Mouse (Mus musculus) CD4-positive naive resting alpha-beta T cell, adult 57 days (primary cell): ENCODE data around the gene Kyat1. TPM values are rescaled to one million over a fixed set of nuclear protein-coding genes. Genes with fewer than 3 reads are reported as not detected.

Source experiments
- total RNA-seq: library from RNA; stranded (reverse); gene quantifications from one replicate; pipeline ENCODE4 v1.2.4, GENCODE M21; 2023

Gene Kyat1
- 12.3 TPM for total RNA-seq

DNA sequence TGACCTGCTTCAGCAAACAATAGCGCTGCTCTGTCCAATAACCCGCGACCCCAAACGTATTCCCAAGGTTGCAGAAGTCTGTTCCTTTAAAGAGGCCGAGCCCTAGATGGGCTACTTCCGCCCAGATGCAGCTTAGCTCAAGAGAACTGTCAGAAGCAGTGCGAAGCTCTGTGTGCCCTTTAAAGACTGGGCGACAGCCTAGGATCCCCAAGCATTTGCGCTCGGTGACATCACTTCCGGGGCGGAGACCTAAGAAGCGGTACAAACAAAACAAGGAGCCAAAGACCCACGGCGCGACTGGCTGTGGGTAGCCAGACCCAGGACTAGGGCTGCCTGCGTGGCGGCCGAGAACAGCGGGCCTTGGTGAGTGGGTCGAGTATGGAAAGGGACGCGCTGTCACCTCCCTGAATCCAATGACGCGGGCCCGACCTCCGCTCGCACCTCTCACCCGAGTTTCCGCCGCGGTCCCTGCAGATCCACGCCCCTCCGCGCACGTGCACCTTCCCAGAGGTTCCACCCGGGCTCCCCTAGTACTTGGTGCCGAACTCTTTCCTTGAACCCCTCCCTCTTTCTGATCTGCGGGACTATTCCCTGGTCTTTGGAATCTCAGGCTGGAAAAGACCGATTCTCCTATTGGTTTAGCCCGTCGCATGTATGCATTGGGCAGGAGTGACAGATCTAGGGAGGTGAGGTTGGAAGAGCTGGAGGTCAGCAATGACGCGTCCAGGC, at the start of gene Kyat1:
TSS of gene Kyat1 (minus strand) at position 219 of the 729 bp plus-strand sequence.

GRCm38 (mm10) chr2:30240267-30240666, 34.6 kb upstream of the Kyat1 start, which contains the start of gene Gm28035:
TSS of gene Gm28035 (plus strand) at chr2:30240567.

GRCm38 (mm10) chr2:30237199-30237880, 31.7 kb upstream of the Kyat1 start, which contains the start of gene Lrrc8a:
TSS of gene Lrrc8a (plus strand) at chr2:30237715.

DNA sequence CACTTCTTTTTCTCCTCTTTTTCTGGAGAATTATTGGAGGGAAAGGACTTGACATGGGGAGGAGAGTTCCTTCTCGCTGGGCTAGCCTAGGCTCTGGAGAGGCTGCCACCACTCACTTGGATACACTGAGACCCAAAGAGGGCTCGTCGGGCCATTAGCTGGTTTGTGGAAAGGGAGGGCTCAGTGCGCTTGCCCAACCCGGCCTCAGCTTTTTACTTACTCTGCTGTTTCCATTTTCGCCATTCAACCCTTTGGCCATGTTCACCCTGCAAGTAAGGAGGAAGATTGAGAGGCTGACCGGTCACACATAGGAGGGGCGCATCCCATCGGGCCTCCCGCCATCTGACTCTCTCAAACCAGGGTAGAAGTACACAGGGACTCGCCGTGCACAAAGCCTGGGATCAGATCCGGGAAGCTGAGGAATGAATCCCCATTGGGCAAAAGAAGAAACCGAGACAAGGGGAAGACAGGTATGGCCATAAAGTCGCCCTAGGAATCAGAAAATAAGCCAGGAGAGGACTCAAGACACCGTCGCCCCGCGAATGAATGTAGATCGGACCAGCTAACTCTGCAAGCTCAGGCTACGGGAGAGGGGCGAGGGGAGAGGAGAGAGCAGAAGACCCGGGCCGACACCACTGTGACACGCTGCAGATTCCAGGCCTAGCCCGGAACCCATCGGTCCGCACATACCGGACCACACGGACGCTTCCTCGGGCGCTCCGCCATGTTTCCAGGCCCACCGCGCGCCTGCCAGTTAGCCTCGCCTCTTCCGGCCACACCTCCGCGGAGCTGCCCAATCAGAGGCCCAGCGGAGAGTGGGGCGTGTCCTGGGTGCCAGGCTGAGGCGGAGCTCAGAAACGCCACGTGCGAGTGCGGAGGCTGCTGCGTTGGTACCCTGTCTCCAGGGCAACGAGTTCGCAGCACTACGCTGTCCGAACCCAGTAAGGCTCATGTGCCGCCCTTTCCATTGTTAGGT, 27.7 kb downstream of the Kyat1 start, which contains the start of gene Spout1:
TSS of gene Spout1 (minus strand) at position 760 of the 976 bp plus-strand sequence.

DNA sequence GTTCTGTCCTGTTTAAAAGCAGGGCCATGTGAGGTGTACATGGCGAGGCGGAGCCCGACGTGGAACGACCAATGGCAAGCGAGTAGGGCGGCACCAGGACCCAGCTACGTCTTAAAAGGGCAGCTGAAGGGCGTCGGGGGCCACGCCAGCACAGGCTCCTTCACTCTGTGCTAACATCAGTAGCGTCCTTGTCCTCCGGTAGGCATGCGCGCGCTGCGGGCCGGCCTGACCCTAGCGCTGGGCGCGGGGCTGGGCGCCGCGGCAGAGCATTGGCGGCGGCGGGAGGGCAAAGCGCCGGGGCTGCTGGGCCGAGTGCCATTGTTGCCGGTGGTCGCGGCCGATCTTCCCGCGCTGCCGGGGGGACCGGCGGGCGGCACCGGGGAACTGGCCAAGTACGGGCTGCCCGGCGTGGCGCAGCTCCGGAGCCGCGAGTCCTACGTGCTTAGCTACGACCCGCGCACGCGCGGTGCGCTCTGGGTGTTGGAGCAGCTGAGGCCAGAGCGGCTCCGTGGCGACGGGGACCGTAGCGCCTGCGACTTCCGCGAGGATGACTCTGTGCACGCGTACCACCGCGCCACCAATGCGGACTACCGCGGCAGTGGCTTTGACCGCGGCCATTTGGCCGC, 34.2 kb downstream of the Kyat1 start, which contains the start of gene Endog:
TSS of gene Endog (plus strand) at position 123 of the 626 bp plus-strand sequence.

Other genes with a start within 250 kb of the Kyat1 start
- 311 TPM for gene Sptan1, start 240.3 kb downstream of the Kyat1 start, total RNA-seq
- gene Wdr34, start 157.0 kb downstream of the Kyat1 start, total RNA-seq = 0.33 TPM
- 229 TPM for gene Set, start 148.5 kb downstream of the Kyat1 start, total RNA-seq
- gene Pkn3, start 128.2 kb downstream of the Kyat1 start, total RNA-seq = 1.5 TPM
- gene Zdhhc12, start 112.2 kb downstream of the Kyat1 start, total RNA-seq = 15.4 TPM
- 81.1 TPM for gene Zer1, start 81.3 kb downstream of the Kyat1 start, total RNA-seq
- 34.4 TPM for gene Tbc1d13, start 72.1 kb downstream of the Kyat1 start, total RNA-seq
- 17.1 TPM for gene Endog, start 34.4 kb downstream of the Kyat1 start, total RNA-seq
- gene Spout1, start 27.4 kb downstream of the Kyat1 start, total RNA-seq = 18.8 TPM
- gene Lrrc8a, start 31.9 kb upstream of the Kyat1 start, total RNA-seq = 68.0 TPM
- 7.8 TPM for gene Gm28035, start 34.7 kb upstream of the Kyat1 start, total RNA-seq
- gene Phyhd1, start 60.4 kb upstream of the Kyat1 start, total RNA-seq = 16.5 TPM
- not detected for gene Gm28038, start 75.2 kb upstream of the Kyat1 start, total RNA-seq
- gene Dolk, start 80.5 kb upstream of the Kyat1 start, total RNA-seq = 11.0 TPM
- 55.5 TPM for gene Nup188, start 80.5 kb upstream of the Kyat1 start, total RNA-seq
- 90.2 TPM for gene Sh3glb2, start 153.5 kb upstream of the Kyat1 start, total RNA-seq
- gene Miga2, start 158.4 kb upstream of the Kyat1 start, total RNA-seq = 20.2 TPM
- gene Dolpp1, start 186.4 kb upstream of the Kyat1 start, total RNA-seq = 21.2 TPM
- 8.7 TPM for gene Crat, start 210.0 kb upstream of the Kyat1 start, total RNA-seq
- 89.9 TPM for gene Ptpa, start 210.2 kb upstream of the Kyat1 start, total RNA-seq